Mouse (Mus musculus) forebrain, embryonic 11.5 days (tissue): ENCODE data around the gene Wnt7a. TPM values are rescaled to one million over a fixed set of nuclear protein-coding genes. Genes with fewer than 3 reads are reported as not detected.

Experiments used
- ATAC-seq: fragments of 200-750 bp; cut with Nextera tagmentation; replicated peaks from 2 replicates; pipeline ENCODE4 v1.8.0; 2017; ENCODE audit warnings: moderate TSS enrichment; ENCODE audit not compliant: low FRiP score
- DNase-seq: peaks from one replicate; pipeline ENCODE4 v3.0.0-alpha.2; 2017; ENCODE audit warnings: low spot score
- H3K27ac ChIP-seq: fragments of 300-500 bp; sonication (generic); 2 replicates; pipeline ENCODE4 v1.5.1; 2014; ENCODE audit warnings: low read depth, low read length
- H3K27me3 ChIP-seq: fragments of 300-500 bp; sonication (generic); 2 replicates; pipeline ENCODE4 v1.6.1; 2014; ENCODE audit warnings: mild to moderate bottlenecking, low read length, mixed read lengths; ENCODE audit not compliant: control insufficient read depth, insufficient read depth
- H3K36me3 ChIP-seq: fragments of 300-500 bp; sonication (generic); 2 replicates; pipeline ENCODE4 v1.6.1; 2014; ENCODE audit warnings: mild to moderate bottlenecking, low read length, moderate library complexity, mixed read lengths; ENCODE audit not compliant: control insufficient read depth, insufficient read depth
- H3K4me1 ChIP-seq: fragments of 300-500 bp; sonication (generic); replicated peaks from 2 replicates; pipeline ENCODE4 v1.6.1; 2014; ENCODE audit warnings: low read length, mixed read lengths; ENCODE audit not compliant: control insufficient read depth, insufficient read depth
- H3K4me2 ChIP-seq: fragments of 300-500 bp; sonication (generic); 2 replicates; pipeline ENCODE4 v1.6.1; 2014; ENCODE audit warnings: low read depth, mild to moderate bottlenecking, low read length, moderate library complexity, mixed read lengths; ENCODE audit not compliant: severe bottlenecking
- H3K4me3 ChIP-seq: fragments of 300-500 bp; sonication (generic); 2 replicates; pipeline ENCODE4 v1.5.1; 2014; ENCODE audit warnings: low read depth, low read length
- H3K9ac ChIP-seq: fragments of 300-500 bp; sonication (generic); 2 replicates; pipeline ENCODE4 v1.6.1; 2014; ENCODE audit warnings: low read length
- H3K9me3 ChIP-seq: fragments of 300-500 bp; sonication (generic); 2 replicates; pipeline ENCODE4 v1.6.1; 2016; ENCODE audit warnings: low read length, mixed read lengths; ENCODE audit not compliant: control insufficient read depth
- WGBS: fragments of 180-500 bp; shearing (Covaris S2); extraction: QIAGEN DNeasy Blood & Tissue Kit; methylation state at CpG from one replicate; pipeline ENCODE4 v1.1.7; 2014; 5-methylcytosine and 5-hydroxymethylcytosine counted together
- polyA plus RNA-seq: library from polyadenylated mRNA; unstranded; fragments of >200 nt; fragmentation: Nextera tagmentation; extraction: Ambion mirVana; gene quantifications from 2 replicates; pipeline ENCODE4 v1.2.1, GENCODE M21; 2014

The Wnt7a gene
- polyA plus RNA-seq, result 13.7 and 15.0 TPM in 2 replicates

GRCm38 (mm10) chr6:91410961-91411368 lies at the start of gene Wnt7a:
TSS of gene Wnt7a (minus strand) at chr6:91411363.
- no peaks in the 10 kb centered on the region for H3K9me3 ChIP-seq
- WGBS, result under 1% methylated on average over 42 of the region's 51 CpGs
- peak; percentile 63 for ATAC-seq
- H3K4me3 ChIP-seq, result peak within 1 kb of the TSS; percentile 67
- H3K4me2 ChIP-seq, result peak within 1 kb of the TSS; percentile 96
- H3K4me1 ChIP-seq, result 0 out of 2 replicates have a peak, but pooled peaks cover 6% of the 10 kb centered on the region
- no peak for DNase-seq
- H3K9ac ChIP-seq, result peak within 1 kb of the TSS; percentile 84
- peaks cover 16% of the 10 kb centered on the region for H3K27me3 ChIP-seq
- H3K36me3 ChIP-seq, result no peaks in the 10 kb centered on the region; the same call in 1 of the 2 replicates
- peak within 1 kb of the TSS; percentile 46 for H3K27ac ChIP-seq

DNA sequence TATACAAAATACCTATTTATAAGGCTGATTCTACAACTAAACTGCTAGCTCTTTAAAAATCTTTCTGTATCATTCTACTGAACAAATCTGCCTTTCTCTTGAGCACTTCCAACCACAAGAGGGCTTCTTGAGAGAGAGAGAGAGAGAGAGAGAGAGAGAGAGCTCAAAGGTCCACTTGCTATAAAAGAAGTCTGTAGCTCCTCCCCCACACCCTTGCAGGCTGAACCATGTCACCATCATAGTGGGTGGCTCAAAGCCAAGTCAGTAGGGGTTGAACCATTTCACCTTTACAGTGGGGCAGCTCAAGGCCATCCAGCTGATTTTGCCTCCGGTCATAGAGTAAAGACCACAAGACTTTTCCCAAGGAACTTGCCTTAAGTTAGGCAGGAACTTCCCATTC lies 48.3 kb upstream of the Wnt7a start:
- Histone ChIP-seq H3K9me3 (no peaks in the 10 kb centered on the region), H3K4me2 (no peak overlapping the region), H3K4me3 (no peak overlapping the region), H3K27ac (no peak overlapping the region), H3K27me3 (no peaks in the 10 kb centered on the region), H3K36me3 (peaks cover 4% of the 10 kb centered on the region; the same call in 1 of the 2 replicates), H3K9ac (no peak overlapping the region), H3K4me1 (no peaks in the 10 kb centered on the region)
- ATAC-seq, result no peak
- no peak for DNase-seq
- WGBS, result 96% methylated on average over 1 of the region's 1 CpGs

DNA sequence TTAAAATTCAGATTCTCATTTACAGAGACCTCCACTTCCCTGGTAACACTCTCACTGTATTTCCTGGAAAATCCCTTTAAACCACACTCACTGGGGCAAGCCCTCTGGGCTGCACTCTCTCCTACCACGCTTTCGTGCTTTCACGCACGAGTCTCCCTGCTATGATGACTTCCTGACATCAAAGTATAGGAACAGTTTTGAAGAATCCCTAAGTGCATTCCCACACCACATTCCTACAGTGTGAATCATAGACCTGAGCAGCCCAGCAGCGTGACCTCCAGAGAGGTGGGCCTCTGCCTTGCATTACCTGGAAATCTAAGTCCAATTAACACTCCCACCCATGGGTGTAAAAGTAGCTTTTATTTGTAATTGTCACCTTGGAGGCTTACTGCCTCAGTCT lies 43.4 kb upstream of the Wnt7a start:
- ATAC-seq (no peak), DNase-seq (no peak)
- Histone ChIP-seq H3K9ac (no peak overlapping the region), H3K4me1 (no peaks in the 10 kb centered on the region), H3K27ac (no peak overlapping the region), H3K4me2 (no peak overlapping the region), H3K9me3 (no peaks in the 10 kb centered on the region), H3K36me3 (no peaks in the 10 kb centered on the region), H3K4me3 (no peak overlapping the region), H3K27me3 (no peaks in the 10 kb centered on the region)
- 72% methylated on average over 5 of the region's 5 CpGs for WGBS

DNA sequence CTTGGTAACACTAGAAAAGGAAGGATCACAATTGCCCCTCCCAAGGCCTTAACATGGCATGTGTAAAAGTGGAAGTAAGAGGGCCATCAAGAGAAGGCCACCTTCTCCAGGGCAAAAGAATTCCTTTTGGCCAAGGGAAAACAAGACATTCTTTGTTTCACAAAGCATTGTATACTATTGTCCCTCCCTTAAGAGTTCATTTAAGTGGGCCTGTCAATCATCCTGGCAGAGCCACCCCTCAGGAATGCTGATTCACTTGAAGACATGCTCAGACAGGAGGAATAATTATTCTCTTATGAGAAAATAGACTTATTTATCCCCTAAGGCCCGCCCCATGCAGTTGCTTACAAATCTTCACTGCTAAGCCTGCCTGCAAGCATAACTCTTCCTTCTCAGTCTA lies 40.9 kb upstream of the Wnt7a start:
- no peak for ATAC-seq
- H3K4me1 ChIP-seq, result no peaks in the 10 kb centered on the region
- no peak overlapping the region for H3K9ac ChIP-seq
- H3K27me3 ChIP-seq, result no peaks in the 10 kb centered on the region
- no peaks in the 10 kb centered on the region for H3K9me3 ChIP-seq
- no peak for DNase-seq
- H3K4me2 ChIP-seq, result no peak overlapping the region
- no peak overlapping the region for H3K4me3 ChIP-seq
- H3K36me3 ChIP-seq, result no peaks in the 10 kb centered on the region
- no peak overlapping the region for H3K27ac ChIP-seq
- 74% methylated on average over 1 of the region's 1 CpGs for WGBS

DNA sequence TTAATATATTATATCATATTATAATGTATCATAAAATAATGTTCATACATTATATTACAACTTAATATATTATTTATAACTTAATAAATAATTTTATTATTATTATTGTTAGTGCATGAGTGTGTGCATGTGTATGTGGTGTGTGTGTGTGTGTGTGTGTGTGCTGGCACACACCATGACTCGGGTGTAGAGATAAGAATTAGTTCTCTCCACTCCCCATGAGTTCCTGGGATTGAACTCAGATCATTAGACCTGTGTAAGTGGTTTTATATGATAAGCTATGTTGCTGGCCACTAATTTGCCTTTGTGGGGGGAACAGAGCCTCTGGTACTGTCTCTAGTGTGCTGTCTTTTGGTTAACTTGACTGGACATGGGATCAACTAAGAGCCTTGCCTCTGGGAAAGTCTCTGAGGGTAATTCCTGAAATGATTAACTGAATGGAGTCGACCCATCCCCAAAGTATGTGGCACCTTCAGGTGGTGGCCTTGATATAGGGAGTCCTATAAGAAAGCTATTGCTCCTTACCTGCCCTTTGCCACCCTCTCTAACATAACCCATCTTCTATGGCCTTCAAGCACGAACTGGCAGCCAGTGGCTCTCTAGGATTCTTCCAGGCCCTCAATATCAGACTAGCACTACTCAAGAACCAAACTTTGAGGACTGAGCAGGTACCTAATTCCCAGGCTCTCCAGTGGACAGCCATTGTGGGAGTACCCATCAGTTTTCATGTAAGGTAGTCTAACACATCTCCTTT lies 38.5 kb upstream of the Wnt7a start:
- Histone ChIP-seq H3K9ac (no peak overlapping the region), H3K4me1 (no peaks in the 10 kb centered on the region), H3K27ac (no peak overlapping the region), H3K27me3 (no peaks in the 10 kb centered on the region), H3K4me3 (no peak overlapping the region), H3K9me3 (no peaks in the 10 kb centered on the region), H3K36me3 (no peaks in the 10 kb centered on the region), H3K4me2 (no peak overlapping the region)
- no peak for ATAC-seq
- DNase-seq, result no peak
- WGBS, result 57% methylated on average over 3 of the region's 3 CpGs

GRCm38 (mm10) chr6:91445316-91445715 lies 34.2 kb upstream of the Wnt7a start:
- ATAC-seq (no peak), DNase-seq (no peak)
- Histone ChIP-seq H3K27me3 (no peaks in the 10 kb centered on the region), H3K4me1 (no peaks in the 10 kb centered on the region), H3K4me2 (no peak overlapping the region), H3K9ac (no peak overlapping the region), H3K9me3 (no peaks in the 10 kb centered on the region), H3K36me3 (no peaks in the 10 kb centered on the region), H3K4me3 (no peak overlapping the region), H3K27ac (no peak overlapping the region)
- WGBS, result 77% methylated on average over 3 of the region's 3 CpGs

GRCm38 (mm10) chr6:91441145-91441662 lies 30.0 kb upstream of the Wnt7a start:
- 5% methylated on average over 19 of the region's 19 CpGs for WGBS
- H3K4me1 ChIP-seq, result no peaks in the 10 kb centered on the region
- H3K4me3 ChIP-seq, result peak overlapping the region; percentile 57
- ATAC-seq (peak; percentile 49), DNase-seq (no peak)
- no peaks in the 10 kb centered on the region for H3K27me3 ChIP-seq
- no peaks in the 10 kb centered on the region for H3K36me3 ChIP-seq
- H3K9ac ChIP-seq, result peak overlapping the region; percentile 45
- no peaks in the 10 kb centered on the region for H3K9me3 ChIP-seq
- peak overlapping the region; percentile 91 for H3K4me2 ChIP-seq
- no peak overlapping the region for H3K27ac ChIP-seq

DNA sequence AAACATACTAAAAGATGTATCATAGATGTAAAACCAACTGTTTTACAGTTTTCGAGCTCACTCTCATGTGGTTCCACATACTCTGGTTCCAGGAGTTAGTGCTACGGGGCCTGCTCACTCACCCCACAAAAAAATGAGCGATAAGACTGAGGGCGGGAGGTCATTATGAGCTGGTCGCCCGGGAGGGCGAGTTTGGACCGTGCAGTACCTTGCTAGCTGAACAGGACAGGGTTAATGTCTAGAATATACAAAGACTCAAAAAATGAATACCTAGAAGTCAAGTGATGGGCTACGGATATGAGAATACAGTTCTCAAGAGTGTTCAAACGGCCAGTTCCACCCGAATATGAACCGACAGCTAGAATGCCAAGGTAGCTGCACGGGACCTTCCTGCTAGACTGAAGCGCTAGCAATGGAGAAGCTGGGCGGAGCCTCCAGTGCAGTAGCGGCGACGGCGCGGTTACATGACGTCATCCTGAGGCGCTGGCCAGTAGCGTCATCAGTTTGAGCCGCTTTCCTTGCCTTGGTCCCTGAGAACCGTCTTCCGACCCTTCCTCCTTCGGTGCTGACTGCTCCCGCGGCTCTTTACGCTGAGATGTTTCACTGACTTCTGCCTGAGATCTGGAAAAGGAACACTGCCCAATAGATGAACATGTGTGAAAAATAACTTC lies 29.4 kb upstream of the Wnt7a start:
- Histone ChIP-seq H3K27me3 (no peaks in the 10 kb centered on the region), H3K27ac (no peak overlapping the region), H3K9ac (peak overlapping the region; percentile 45), H3K9me3 (no peaks in the 10 kb centered on the region), H3K4me3 (peak overlapping the region; percentile 57), H3K4me1 (no peaks in the 10 kb centered on the region), H3K4me2 (peak overlapping the region; percentile 91), H3K36me3 (no peaks in the 10 kb centered on the region)
- ATAC-seq (peak; percentile 95), DNase-seq (peak; percentile 97)
- 3% methylated on average over 30 of the region's 30 CpGs for WGBS
